9 mouse cellular contexts compared by ENCODE assay signal in genomic region chr7:110946731-110947130, GRCm38 (mm10). TPM values are rescaled to one million over a fixed set of nuclear protein-coding genes. Genes with fewer than 3 reads are reported as not detected.
DNase-seq lines count a peak whose midpoint lies in the region; ATAC-seq lines count a peak whose summit lies in the region.
"Had no signal": no experiment of that assay in that cellular context is flagged by ENCODE, and none has a peak within 500 bp of the region (broad histone marks: within the 10 kb centered on the region; RNA-seq: fewer than 3 reads in every experiment).

No protein-coding gene starts in this region.

- no peak overlapping the region for H3K4me2 ChIP-seq in embryonic facial prominence, embryonic 11.5 days (ENCODE audit: low read depth, low read length)
- no peak overlapping the region for H3K4me2 ChIP-seq in intestine, embryonic 15.5 days (replicated peaks)

- H3K4me3 ChIP-seq in embryonic facial prominence, embryonic 11.5 days (ENCODE audit: low read depth, low read length) = no peak overlapping the region
- no peak overlapping the region for H3K4me3 ChIP-seq in embryonic facial prominence, embryonic 10.5 days
- no peak overlapping the region for H3K4me3 ChIP-seq in intestine, embryonic 15.5 days (replicated peaks)

- WGBS in embryonic facial prominence, embryonic 11.5 days = 72% methylated on average over 6 of the region's 6 CpGs
- WGBS in embryonic facial prominence, embryonic 10.5 days = 76% methylated on average over 6 of the region's 6 CpGs
- WGBS in intestine, embryonic 15.5 days = 82% methylated on average over 6 of the region's 6 CpGs

- H3K36me3 ChIP-seq in embryonic facial prominence, embryonic 11.5 days (replicated peaks; ENCODE audit: control insufficient read depth, insufficient read depth, low read depth, low read length) = no peaks in the 10 kb centered on the region
- no peaks in the 10 kb centered on the region for H3K36me3 ChIP-seq in embryonic facial prominence, embryonic 10.5 days (replicated peaks)
- H3K36me3 ChIP-seq in intestine, embryonic 15.5 days = no peaks in the 10 kb centered on the region

- H3K9me3 ChIP-seq in embryonic facial prominence, embryonic 11.5 days (replicated peaks; ENCODE audit: control insufficient read depth, low read length) = no peaks in the 10 kb centered on the region
- no peaks in the 10 kb centered on the region for H3K9me3 ChIP-seq in embryonic facial prominence, embryonic 10.5 days
- no peaks in the 10 kb centered on the region for H3K9me3 ChIP-seq in intestine, embryonic 15.5 days
- H3K9me3 ChIP-seq: megakaryocyte, embryonic 14.5 days had no signal

- no peak overlapping the region for H3K9ac ChIP-seq in embryonic facial prominence, embryonic 11.5 days (replicated peaks; ENCODE audit: low read length)
- no peak overlapping the region for H3K9ac ChIP-seq in intestine, embryonic 15.5 days

- no peaks in the 10 kb centered on the region for H3K27me3 ChIP-seq in embryonic facial prominence, embryonic 11.5 days (ENCODE audit: control insufficient read depth, insufficient read depth, low read length)
- no peaks in the 10 kb centered on the region for H3K27me3 ChIP-seq in embryonic facial prominence, embryonic 10.5 days (replicated peaks; ENCODE audit: low read depth, poor library complexity, severe bottlenecking)
- no peaks in the 10 kb centered on the region for H3K27me3 ChIP-seq in intestine, embryonic 15.5 days (replicated peaks)
- H3K27me3 ChIP-seq: megakaryocyte, embryonic 14.5 days had no signal

- no peaks in the 10 kb centered on the region for H3K4me1 ChIP-seq in embryonic facial prominence, embryonic 11.5 days (ENCODE audit: control insufficient read depth, insufficient read depth, low read length)
- H3K4me1 ChIP-seq in embryonic facial prominence, embryonic 10.5 days = peaks cover 6% of the 10 kb centered on the region
- peaks cover 10% of the 10 kb centered on the region for H3K4me1 ChIP-seq in intestine, embryonic 15.5 days (replicated peaks)

- H3K27ac ChIP-seq in embryonic facial prominence, embryonic 11.5 days (replicated peaks; ENCODE audit: low read depth, low read length) = no peak overlapping the region
- H3K27ac ChIP-seq in embryonic facial prominence, embryonic 10.5 days (replicated peaks) = no peak overlapping the region
- no peak overlapping the region for H3K27ac ChIP-seq in intestine, embryonic 15.5 days

- no peak for ATAC-seq in embryonic facial prominence, embryonic 11.5 days (replicated peaks; ENCODE audit: insufficient number of reproducible peaks, low FRiP score, low TSS enrichment, low read depth)
- ATAC-seq in intestine, embryonic 15.5 days = no peak

- DNase-seq in embryonic facial prominence, embryonic 11.5 days (ENCODE audit: low spot score) = peak; percentile 59
- DNase-seq in embryonic facial prominence, embryonic 10.5 days (ENCODE audit: low spot score) = no peak
- DNase-seq in spleen, adult 12 weeks (ENCODE audit: low spot score) = peak; percentile 22
- no peak for DNase-seq in spleen, adult 18-20 months
- peak; percentile 74 for DNase-seq in induced T-regulatory cell, adult 2 months (ENCODE audit: low read depth)
- peak; percentile 30 for DNase-seq in thymus, postnatal 25 days
- DNase-seq in right cerebral cortex, postnatal 4 days = no peak

RNA-seq across cellular contexts. Expression of gene Mrvi1, which starts 35.5 kb away (rescaled TPM):
- 1.7 and 2.5 TPM in 2 replicates for polyA plus RNA-seq in embryonic facial prominence, embryonic 11.5 days (2014; fragmentation: Nextera tagmentation; extraction: Ambion mirVana)
- polyA plus RNA-seq in embryonic facial prominence, embryonic 10.5 days (2016; fragmentation: Nextera tagmentation; extraction: Ambion mirVana) = 0.87 and 1.5 TPM in 2 replicates
- polyA plus RNA-seq in intestine, embryonic 15.5 days (2015; fragmentation: Nextera tagmentation; extraction: Ambion mirVana) = 15.0 and 16.9 TPM in 2 replicates

Comparison
In these comparisons a context has a peak if more than half of its experiments do, and no peak if none do; other contexts are left out.
1. DNase-seq: peak in embryonic facial prominence, embryonic 11.5 days (single experiment), spleen, adult 12 weeks (single experiment), induced T-regulatory cell, adult 2 months (single experiment) and thymus, postnatal 25 days (single experiment); none in embryonic facial prominence, embryonic 10.5 days (single experiment), spleen, adult 18-20 months (0 of 2) and right cerebral cortex, postnatal 4 days (single experiment).